Mouse (Mus musculus): ENCODE measurements at regions not wholly inside any gene's neighbourhood (a gene's known extent, or its start where the extent isn't known, plus 50 kb on each side); places are given as distances from the start of the nearest gene placed in this dataset.

- no peaks in the 10 kb centered on the region for H3K27me3 ChIP-seq (ENCODE audit: control insufficient read depth, insufficient read depth, low read length)
- no peak for TF ChIP-seq CTCF (IDR thresholded peaks at IDR 0.05; ENCODE audit: control insufficient read depth, insufficient read depth, insufficient replicate concordance, low read depth, low read length)
- no peak for TF ChIP-seq POLR2A (IDR thresholded peaks at IDR 0.05; ENCODE audit: control insufficient read depth, low read depth, low read length)
- no peaks in the 10 kb centered on the region for H3K36me3 ChIP-seq (ENCODE audit: control insufficient read depth, insufficient read depth, low read length)
- H3K4me1 ChIP-seq (ENCODE audit: control insufficient read depth, insufficient read depth, low read length) = no peaks in the 10 kb centered on the region
- H3K4me3 ChIP-seq (ENCODE audit: control insufficient read depth, low read depth, low read length) = no peak overlapping the region
- no peak overlapping the region for H3K27ac ChIP-seq (ENCODE audit: control insufficient read depth, insufficient read depth, low read depth, low read length)
These were observed 225.5 kb upstream of the Cdh4 start for GRCm38 (mm10) chr2:179216773-179217172.

GRCm38 (mm10) chr2:179228096-179228495, 214.1 kb upstream of the Cdh4 start:
- Histone ChIP-seq H3K27ac (ENCODE audit: control insufficient read depth, insufficient read depth, low read depth, low read length) (no peak overlapping the region), H3K36me3 (ENCODE audit: control insufficient read depth, insufficient read depth, low read length) (no peaks in the 10 kb centered on the region)
- TF ChIP-seq POLR2A (IDR thresholded peaks at IDR 0.05; ENCODE audit: control insufficient read depth, low read depth, low read length) (no peak), CTCF (IDR thresholded peaks at IDR 0.05; ENCODE audit: control insufficient read depth, insufficient read depth, insufficient replicate concordance, low read depth, low read length) (no peak)

GRCm38 (mm10) chr2:179231708-179232354, 210.4 kb upstream of the Cdh4 start:
- TF ChIP-seq CTCF (IDR thresholded peaks at IDR 0.05; ENCODE audit: control insufficient read depth, insufficient read depth, insufficient replicate concordance, low read depth, low read length) = no peak
- TF ChIP-seq POLR2A (IDR thresholded peaks at IDR 0.05; ENCODE audit: control insufficient read depth, low read depth, low read length) = no peak
- H3K27ac ChIP-seq (ENCODE audit: control insufficient read depth, insufficient read depth, low read depth, low read length) = no peak overlapping the region

More at GRCm38 (mm10) chr2:179228096-179228495, 214.1 kb upstream of the Cdh4 start:
- H3K27me3 ChIP-seq (ENCODE audit: control insufficient read depth, insufficient read depth, low read length) = no peaks in the 10 kb centered on the region
- no peak overlapping the region for H3K4me3 ChIP-seq (ENCODE audit: control insufficient read depth, low read depth, low read length)
- H3K4me1 ChIP-seq (ENCODE audit: control insufficient read depth, insufficient read depth, low read length) = no peaks in the 10 kb centered on the region

GRCm38 (mm10) chr2:179238166-179238565, 204.1 kb upstream of the Cdh4 start:
- H3K36me3 ChIP-seq (ENCODE audit: control insufficient read depth, insufficient read depth, low read length) = no peaks in the 10 kb centered on the region
- no peaks in the 10 kb centered on the region for H3K27me3 ChIP-seq (ENCODE audit: control insufficient read depth, insufficient read depth, low read length)
- no peaks in the 10 kb centered on the region for H3K4me1 ChIP-seq (ENCODE audit: control insufficient read depth, insufficient read depth, low read length)
- no peak overlapping the region for H3K4me3 ChIP-seq (ENCODE audit: control insufficient read depth, low read depth, low read length)
- no peak overlapping the region for H3K27ac ChIP-seq (ENCODE audit: control insufficient read depth, insufficient read depth, low read depth, low read length)
- TF ChIP-seq POLR2A (IDR thresholded peaks at IDR 0.05; ENCODE audit: control insufficient read depth, low read depth, low read length) = no peak
- TF ChIP-seq CTCF (IDR thresholded peaks at IDR 0.05; ENCODE audit: control insufficient read depth, insufficient read depth, insufficient replicate concordance, low read depth, low read length) = no peak

More at GRCm38 (mm10) chr2:179231708-179232354, 210.4 kb upstream of the Cdh4 start:
- Histone ChIP-seq H3K27me3 (ENCODE audit: control insufficient read depth, insufficient read depth, low read length) (no peaks in the 10 kb centered on the region), H3K4me3 (ENCODE audit: control insufficient read depth, low read depth, low read length) (no peak overlapping the region), H3K36me3 (ENCODE audit: control insufficient read depth, insufficient read depth, low read length) (no peaks in the 10 kb centered on the region), H3K4me1 (ENCODE audit: control insufficient read depth, insufficient read depth, low read length) (no peaks in the 10 kb centered on the region)

GRCm38 (mm10) chr2:179260892-179261291, 181.3 kb upstream of the Cdh4 start:
- H3K27me3 ChIP-seq (ENCODE audit: control insufficient read depth, insufficient read depth, low read length) = no peaks in the 10 kb centered on the region
- no peak overlapping the region for H3K27ac ChIP-seq (ENCODE audit: control insufficient read depth, insufficient read depth, low read depth, low read length)
- no peak for TF ChIP-seq CTCF (IDR thresholded peaks at IDR 0.05; ENCODE audit: control insufficient read depth, insufficient read depth, insufficient replicate concordance, low read depth, low read length)
- H3K36me3 ChIP-seq (ENCODE audit: control insufficient read depth, insufficient read depth, low read length) = no peaks in the 10 kb centered on the region
- H3K4me1 ChIP-seq (ENCODE audit: control insufficient read depth, insufficient read depth, low read length) = no peaks in the 10 kb centered on the region
- H3K4me3 ChIP-seq (ENCODE audit: control insufficient read depth, low read depth, low read length) = no peak overlapping the region

GRCm38 (mm10) chr2:179263888-179264287, 178.3 kb upstream of the Cdh4 start:
- Histone ChIP-seq H3K4me3 (ENCODE audit: control insufficient read depth, low read depth, low read length) (no peak overlapping the region), H3K27ac (ENCODE audit: control insufficient read depth, insufficient read depth, low read depth, low read length) (no peak overlapping the region), H3K27me3 (ENCODE audit: control insufficient read depth, insufficient read depth, low read length) (no peaks in the 10 kb centered on the region), H3K36me3 (ENCODE audit: control insufficient read depth, insufficient read depth, low read length) (no peaks in the 10 kb centered on the region), H3K4me1 (ENCODE audit: control insufficient read depth, insufficient read depth, low read length) (no peaks in the 10 kb centered on the region)
- TF ChIP-seq POLR2A (IDR thresholded peaks at IDR 0.05; ENCODE audit: control insufficient read depth, low read depth, low read length) = no peak
- no peak for TF ChIP-seq CTCF (IDR thresholded peaks at IDR 0.05; ENCODE audit: control insufficient read depth, insufficient read depth, insufficient replicate concordance, low read depth, low read length)

- TF ChIP-seq POLR2A (IDR thresholded peaks at IDR 0.05; ENCODE audit: control insufficient read depth, low read depth, low read length) = no peak
- TF ChIP-seq CTCF (IDR thresholded peaks at IDR 0.05; ENCODE audit: control insufficient read depth, insufficient read depth, insufficient replicate concordance, low read depth, low read length) = no peak
- Histone ChIP-seq H3K27ac (ENCODE audit: control insufficient read depth, insufficient read depth, low read depth, low read length) (no peak overlapping the region), H3K4me1 (ENCODE audit: control insufficient read depth, insufficient read depth, low read length) (no peaks in the 10 kb centered on the region), H3K4me3 (ENCODE audit: control insufficient read depth, low read depth, low read length) (no peak overlapping the region), H3K27me3 (ENCODE audit: control insufficient read depth, insufficient read depth, low read length) (no peaks in the 10 kb centered on the region), H3K36me3 (ENCODE audit: control insufficient read depth, insufficient read depth, low read length) (no peaks in the 10 kb centered on the region)
These were observed 176.8 kb upstream of the Cdh4 start for GRCm38 (mm10) chr2:179265436-179265835.
